Mouse (Mus musculus): ENCODE measurements around the gene Pram1.

GRCm38 (mm10) chr17:33637038-33637437 is 818 bp upstream of the Pram1 start:
- TF ChIP-seq POLR2A (IDR thresholded peaks at IDR 0.05; ENCODE audit: borderline replicate concordance, extremely low read depth, low read depth, low read length) (no peak), CTCF (IDR thresholded peaks at IDR 0.05; ENCODE audit: insufficient read depth, low read length) (no peak)
